In genomic region chr7:47110511-47110910, GRCm38 (mm10) we compare ENCODE assay signal across 10 mouse cellular contexts. TPM values are rescaled to one million over a fixed set of nuclear protein-coding genes. Genes with fewer than 3 reads are reported as not detected.
A peak's percentile ranks its signal among the peaks of the same experiment; 100 is the strongest.
DNase-seq lines count a peak whose midpoint lies in the region; ATAC-seq lines count a peak whose summit lies in the region.
"Had no signal": no experiment of that assay in that cellular context is flagged by ENCODE, and none has a peak within 500 bp of the region (broad histone marks: within the 10 kb centered on the region; RNA-seq: fewer than 3 reads in every experiment).

No protein-coding gene starts in this region.

- H3K9ac ChIP-seq in hindbrain, embryonic 14.5 days, result no peak overlapping the region
- H3K9ac ChIP-seq: liver, embryonic 13.5 days had no signal

- H3K4me2 ChIP-seq in hindbrain, embryonic 14.5 days (replicated peaks), result no peak overlapping the region
- H3K4me2 ChIP-seq: liver, embryonic 13.5 days had no signal

- 84% methylated on average over 7 of the region's 7 CpGs for WGBS in hindbrain, embryonic 14.5 days
- WGBS in hindbrain, embryonic 10.5 days, result 83% methylated on average over 7 of the region's 7 CpGs

- H3K27me3 ChIP-seq in hindbrain, embryonic 14.5 days (ENCODE audit: control insufficient read depth, insufficient read depth, low read length), result no peaks in the 10 kb centered on the region
- H3K27me3 ChIP-seq in hindbrain, embryonic 10.5 days (ENCODE audit: insufficient read depth, poor library complexity, severe bottlenecking), result no peaks in the 10 kb centered on the region
- H3K27me3 ChIP-seq: liver, embryonic 13.5 days had no signal

- H3K4me3 ChIP-seq in hindbrain, embryonic 14.5 days (replicated peaks; ENCODE audit: low read length), result no peak overlapping the region
- no peak overlapping the region for H3K4me3 ChIP-seq in hindbrain, embryonic 10.5 days
- H3K4me3 ChIP-seq: liver, embryonic 13.5 days had no signal

- peak; percentile 47 for ATAC-seq in activated CD4-positive, CD25-positive, alpha-beta regulatory T cell, adult 4 months
- peak; percentile 69 for ATAC-seq in inflammation-experienced regulatory T-cells, adult 6 months
- ATAC-seq in hindbrain, embryonic 14.5 days (ENCODE audit: low FRiP score), result no peak

- no peak overlapping the region for H3K27ac ChIP-seq in hindbrain, embryonic 14.5 days
- H3K27ac ChIP-seq in hindbrain, embryonic 10.5 days, result no peak overlapping the region
- H3K27ac ChIP-seq: liver, embryonic 13.5 days had no signal

- no peaks in the 10 kb centered on the region for H3K4me1 ChIP-seq in hindbrain, embryonic 14.5 days (replicated peaks; ENCODE audit: control insufficient read depth, insufficient read depth, low read length)
- no peaks in the 10 kb centered on the region for H3K4me1 ChIP-seq in hindbrain, embryonic 10.5 days (replicated peaks)
- H3K4me1 ChIP-seq: liver, embryonic 13.5 days had no signal

- H3K9me3 ChIP-seq in hindbrain, embryonic 14.5 days (ENCODE audit: control insufficient read depth, low read length), result no peaks in the 10 kb centered on the region
- no peaks in the 10 kb centered on the region for H3K9me3 ChIP-seq in hindbrain, embryonic 10.5 days
- H3K9me3 ChIP-seq: liver, embryonic 13.5 days had no signal

- DNase-seq in CD4-positive helper T cell, adult 2 months (ENCODE audit: low read depth, low spot score), result peak; percentile 71
- DNase-seq in lung, postnatal 25 days (ENCODE audit: low spot score), result peak; percentile 5
- DNase-seq in hindbrain, embryonic 14.5 days (ENCODE audit: low spot score), result no peak
- no peak for DNase-seq in hindbrain, embryonic 10.5 days (ENCODE audit: low spot score)
- no peak for DNase-seq in kidney, postnatal 25 days
- DNase-seq: cerebellum, adult 18-20 months; kidney, postnatal 14 days; liver, embryonic 13.5 days had no signal

- peaks cover 56% of the 10 kb centered on the region for H3K36me3 ChIP-seq in hindbrain, embryonic 14.5 days (replicated peaks; ENCODE audit: control insufficient read depth, insufficient read depth)
- no peaks in the 10 kb centered on the region for H3K36me3 ChIP-seq in hindbrain, embryonic 10.5 days
- H3K36me3 ChIP-seq: liver, embryonic 13.5 days had no signal

RNA-seq across cellular contexts. Expression of gene Ptpn5, which starts 23.0 kb away (rescaled TPM):
- 1 to 10 TPM; 2.1 to 9.3 TPM for polyA plus RNA-seq in activated CD4-positive, CD25-positive, alpha-beta regulatory T cell, adult 4 months (2017; shearing (Covaris generic))
- polyA plus RNA-seq in inflammation-experienced regulatory T-cells, adult 6 months (2017; shearing (Covaris generic)), result 10 to 100 TPM in 2 of 3 experiments, 1 to 10 TPM in 1; 8.8 to 16.0 (median 11.1) TPM
- polyA plus RNA-seq in hindbrain, embryonic 14.5 days (2014; fragmentation: Nextera tagmentation; extraction: Ambion mirVana), result 162 and 171 TPM in 2 replicates
- 10.7 and 30.9 TPM in 2 replicates for polyA plus RNA-seq in hindbrain, embryonic 10.5 days (2016; fragmentation: Nextera tagmentation; extraction: Ambion mirVana)

Comparison
In these comparisons a context has a peak if more than half of its experiments do, and no peak if none do; other contexts are left out.
1. DNase-seq: peak in CD4-positive helper T cell, adult 2 months (single experiment) and lung, postnatal 25 days (single experiment); none in hindbrain, embryonic 14.5 days (single experiment), hindbrain, embryonic 10.5 days (single experiment) and kidney, postnatal 25 days (0 of 2).